Mouse (Mus musculus) ES-E14 (cell line): ENCODE results near the gene Cul4a.

Source experiments
- CHD2 ChIP-seq: IDR thresholded peaks from 2 replicates; pipeline ENCODE4 v1.6.1; 2014; ENCODE audit warnings: mild to moderate bottlenecking, low read depth, low read length, inconsistent platforms
- HCFC1 ChIP-seq: IDR thresholded peaks from 2 replicates; pipeline ENCODE4 v1.6.1; 2012; ENCODE audit warnings: low read length, inconsistent platforms, borderline replicate concordance; ENCODE audit not compliant: insufficient read depth
- MAFK ChIP-seq: IDR thresholded peaks from 2 replicates; pipeline ENCODE4 v1.6.1; 2014; ENCODE audit warnings: mild to moderate bottlenecking, low read depth, low read length, inconsistent platforms; ENCODE audit not compliant: insufficient read depth
- ZC3H11A ChIP-seq: IDR thresholded peaks from 2 replicates; pipeline ENCODE4 v1.6.1; 2012; ENCODE audit warnings: low read depth, mild to moderate bottlenecking, inconsistent platforms, low read length, borderline replicate concordance
- ZNF384 ChIP-seq: IDR thresholded peaks from 2 replicates; pipeline ENCODE4 v1.6.1; 2012; ENCODE audit warnings: low read depth, low read length, inconsistent platforms

DNA sequence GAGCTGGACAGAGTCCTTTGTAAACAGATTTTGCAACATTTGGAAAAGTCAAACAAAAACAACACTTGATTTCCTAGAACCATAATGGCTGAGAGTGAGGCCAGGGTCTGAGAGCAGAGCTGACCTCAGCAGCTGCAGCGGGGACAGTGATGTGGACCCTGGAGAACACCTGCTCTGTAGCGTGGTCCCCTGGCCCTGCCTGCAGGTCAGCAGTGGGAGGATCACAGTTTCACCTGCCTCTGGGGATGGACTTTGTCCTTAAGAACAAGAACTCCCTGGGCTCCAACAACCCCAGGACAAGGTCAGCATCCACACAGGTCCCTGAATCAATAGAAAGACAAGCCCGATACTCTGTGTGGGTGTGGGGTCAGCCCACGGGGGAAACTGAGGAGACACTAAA lies 48.1 kb upstream of the Cul4a start:
- TF ChIP-seq MAFK, result no peak
- no peak for TF ChIP-seq ZNF384
- no peak for TF ChIP-seq CHD2
- TF ChIP-seq HCFC1, result no peak
- TF ChIP-seq ZC3H11A, result no peak
